Mouse (Mus musculus) CH12.LX (cell line): ENCODE data around the gene Fcor. TPM values are rescaled to one million over a fixed set of nuclear protein-coding genes. Genes with fewer than 3 reads are reported as not detected.

Experiments
- DNase-seq: peaks from one replicate; pipeline ENCODE4 v3.0.0-alpha.2; 2013; ENCODE audit errors: extremely low read depth
- H3K27ac ChIP-seq: 2 replicates; pipeline ENCODE4 v1.5.1; 2012; ENCODE audit warnings: low read depth, mild to moderate bottlenecking, control low read depth, moderate library complexity; ENCODE audit not compliant: insufficient read depth
- H3K27me3 ChIP-seq: replicated peaks from 2 replicates; pipeline ENCODE3; 2012; ENCODE audit warnings: inconsistent platforms
- H3K36me3 ChIP-seq, 2 experiments: replicated peaks in 1 of 2; 2 replicates each; pipeline versions ENCODE3 to v1.6.1; 2012; ENCODE audit warnings: inconsistent platforms in 1 of 2, low read length in 1 of 2, mild to moderate bottlenecking in 1 of 2, mixed read lengths in 1 of 2, moderate library complexity in 1 of 2; ENCODE audit not compliant: control insufficient read depth in 1 of 2, insufficient read depth in 1 of 2
- H3K4me1 ChIP-seq, 2 experiments: 2 replicates each; pipeline ENCODE4 v1.6.1; 2012; ENCODE audit warnings: inconsistent platforms in 1 of 2, moderate library complexity in 1 of 2; ENCODE audit not compliant: insufficient read depth in 2 of 2, control insufficient read depth in 1 of 2
- H3K4me2 ChIP-seq: 2 replicates; pipeline ENCODE4 v1.6.1; 2012; ENCODE audit warnings: low read depth, mild to moderate bottlenecking, control low read depth; ENCODE audit not compliant: poor library complexity, insufficient read depth, severe bottlenecking
- H3K4me3 ChIP-seq, 3 experiments: fragments of 150-350 bp in 1 of 3; sonication (generic) in 1 of 3; replicated peaks in 1 of 3; 2 replicates each; pipeline versions ENCODE3 to v1.5.1; 2011 to 2012; ENCODE audit warnings: low read depth in 2 of 3, low read length in 2 of 3, mild to moderate bottlenecking in 2 of 3, moderate library complexity in 2 of 3, control low read depth in 1 of 3, improper control_type of control experiment in 1 of 3, inconsistent platforms in 1 of 3, mixed read lengths in 1 of 3; ENCODE audit not compliant: poor library complexity in 1 of 3
- H3K79me2 ChIP-seq: replicated peaks from 2 replicates; pipeline ENCODE4 v1.6.1; 2012; ENCODE audit warnings: mild to moderate bottlenecking, moderate library complexity; ENCODE audit not compliant: control insufficient read depth, poor library complexity, insufficient read depth, severe bottlenecking; ENCODE audit errors: extremely low read depth
- H3K9ac ChIP-seq: 2 replicates; pipeline ENCODE4 v1.6.1; 2012; ENCODE audit warnings: low read depth, mild to moderate bottlenecking, control low read depth, moderate library complexity; ENCODE audit not compliant: insufficient read depth
- H3K9me3 ChIP-seq: replicated peaks from 2 replicates; pipeline ENCODE3; 2012; ENCODE audit warnings: low read length, inconsistent platforms, mixed read lengths
- BHLHE40 ChIP-seq: IDR thresholded peaks from 2 replicates; pipeline ENCODE4 v1.6.1; 2011; ENCODE audit warnings: mild to moderate bottlenecking, low read depth, low read length, improper control_type of control experiment
- CHD2 ChIP-seq: IDR thresholded peaks from 2 replicates; pipeline ENCODE4 v1.6.1; 2011; ENCODE audit warnings: low read length, improper control_type of control experiment
- CTCF ChIP-seq, 2 experiments: IDR thresholded peaks in 1 of 2; conservative IDR thresholded peaks in 1 of 2; 2 replicates each; pipeline ENCODE4 v1.5.1; 2011 to 2012; ENCODE audit warnings: low read depth in 2 of 2, low read length in 2 of 2, improper control_type of control experiment in 1 of 2, inconsistent platforms in 1 of 2, mild to moderate bottlenecking in 1 of 2, moderate library complexity in 1 of 2
- ELF1 ChIP-seq: IDR thresholded peaks from 2 replicates; pipeline ENCODE4 v1.6.1; 2014; ENCODE audit warnings: low read depth, mild to moderate bottlenecking, inconsistent platforms, low read length, improper control_type of control experiment
- GABPA ChIP-seq: IDR thresholded peaks from 2 replicates; pipeline ENCODE4 v1.6.1; 2012; ENCODE audit warnings: low read depth, low read length, improper control_type of control experiment, inconsistent platforms; ENCODE audit not compliant: insufficient replicate concordance
- IRF4 ChIP-seq: IDR thresholded peaks from 2 replicates; pipeline ENCODE4 v1.6.1; 2014; ENCODE audit warnings: low read depth, mild to moderate bottlenecking, inconsistent platforms, low read length, improper control_type of control experiment
- KAT2A ChIP-seq: IDR thresholded peaks from 2 replicates; pipeline ENCODE4 v1.6.1; 2012; ENCODE audit warnings: low read length, improper control_type of control experiment, inconsistent platforms; ENCODE audit not compliant: insufficient replicate concordance
- MAX ChIP-seq: IDR thresholded peaks from 2 replicates; pipeline ENCODE4 v1.6.1; 2011; ENCODE audit warnings: low read length, improper control_type of control experiment
- MAZ ChIP-seq: IDR thresholded peaks from 2 replicates; pipeline ENCODE4 v1.6.1; 2012; ENCODE audit warnings: low read depth, mild to moderate bottlenecking, inconsistent platforms, low read length, improper control_type of control experiment, moderate library complexity
- MXI1 ChIP-seq: IDR thresholded peaks from 2 replicates; pipeline ENCODE4 v1.6.1; 2011; ENCODE audit warnings: mild to moderate bottlenecking, low read depth, low read length, improper control_type of control experiment
- PAX5 ChIP-seq: IDR thresholded peaks from 2 replicates; pipeline ENCODE4 v1.6.1; 2012; ENCODE audit warnings: low read length, inconsistent platforms, mixed read lengths
- POLR2A ChIP-seq: IDR thresholded peaks from 2 replicates; pipeline ENCODE4 v1.6.1; 2011; ENCODE audit warnings: low read depth, mild to moderate bottlenecking, improper control_type of control experiment, low read length
- RAD21 ChIP-seq: IDR thresholded peaks from 2 replicates; pipeline ENCODE4 v1.6.1; 2011; ENCODE audit warnings: low read depth, mild to moderate bottlenecking, low read length, improper control_type of control experiment, moderate library complexity
- RCOR1 ChIP-seq: conservative IDR thresholded peaks from 2 replicates; pipeline ENCODE4 v1.6.1; 2012; ENCODE audit warnings: low read depth, mild to moderate bottlenecking, inconsistent platforms, low read length, improper control_type of control experiment
- SMC3 ChIP-seq: IDR thresholded peaks from 2 replicates; pipeline ENCODE4 v1.6.1; 2011; ENCODE audit warnings: low read depth, low read length, improper control_type of control experiment
- TCF12 ChIP-seq: IDR thresholded peaks from 2 replicates; pipeline ENCODE4 v1.6.1; 2014; ENCODE audit warnings: low read depth, mild to moderate bottlenecking, inconsistent platforms, low read length, improper control_type of control experiment
- USF1 ChIP-seq: IDR thresholded peaks from 2 replicates; pipeline ENCODE4 v1.6.1; 2014; ENCODE audit warnings: low read depth, mild to moderate bottlenecking, inconsistent platforms, low read length, improper control_type of control experiment
- USF2 ChIP-seq: conservative IDR thresholded peaks from 2 replicates; pipeline ENCODE4 v1.6.1; 2011; ENCODE audit warnings: low read depth, low read length, improper control_type of control experiment
- ZC3H11A ChIP-seq: IDR thresholded peaks from 2 replicates; pipeline ENCODE4 v1.6.1; 2012; ENCODE audit warnings: low read depth, mild to moderate bottlenecking, inconsistent platforms, low read length, improper control_type of control experiment
- ZKSCAN1 ChIP-seq: IDR thresholded peaks from 2 replicates; pipeline ENCODE4 v1.6.1; 2012; ENCODE audit warnings: low read depth, inconsistent platforms, low read length, improper control_type of control experiment, borderline replicate concordance
- ZMIZ1 ChIP-seq: IDR thresholded peaks from 2 replicates; pipeline ENCODE4 v1.6.1; 2012; ENCODE audit warnings: low read depth, mild to moderate bottlenecking, inconsistent platforms, low read length, improper control_type of control experiment
- dilution Hi-C: fragments of 300-500 bp; cut with MboI; formaldehyde crosslinking; loops from 2 replicates; pipeline ENCODE4 v1.14.3; 2020; ENCODE audit warnings: low sequenced_read_pairs; ENCODE audit not compliant: extremely low pct_unique_long_range_greater_than_20kb, extremely low pct_ligation_motif_present
- in situ Hi-C: fragments of 300-500 bp; cut with MboI; formaldehyde crosslinking; loops from 3 replicates; pipeline ENCODE4 v1.14.3; 2019; ENCODE audit warnings: low sequenced_read_pairs, low pct_ligation_motif_present, low pct_unique_long_range_greater_than_20kb, mixed read lengths
- polyA plus RNA-seq: library from polyadenylated mRNA; unstranded; fragments of >175 nt; gene quantifications from 2 replicates; pipeline ENCODE4 v1.2.1, GENCODE M21; 2012; ENCODE audit warnings: low read depth; ENCODE audit not compliant: insufficient read length
- total RNA-seq, 2 experiments: library from RNA; depleted of rRNA; stranded (reverse); fragments of 300-350 nt in 1 of 2; fragments of >200 nt in 1 of 2; gene quantifications; 2 replicates each; pipeline ENCODE4 v1.2.3; 2012 to 2014

The Fcor gene
- total and polyA plus RNA-seq, 3 experiments, result 0.63 TPM; not detected in 2

- H3K79me2 ChIP-seq, result no peaks in the 10 kb centered on the region
- no peaks in the 10 kb centered on the region for H3K4me1 ChIP-seq
Measured at GRCm38 (mm10) chr8:3718559-3718958, 46.4 kb upstream of the Fcor start.

GRCm38 (mm10) chr8:3717321-3717954 lies 45.3 kb upstream of the Fcor start:
- Histone ChIP-seq H3K36me3 (no peaks in the 10 kb centered on the region), H3K9ac (no peak overlapping the region), H3K27me3 (peaks cover 43% of the 10 kb centered on the region), H3K79me2 (no peaks in the 10 kb centered on the region), H3K9me3 (no peaks in the 10 kb centered on the region), H3K27ac (no peak overlapping the region), H3K4me3 (no peak overlapping the region), H3K4me1 (peaks cover 0 to 2% of the 10 kb centered on the region in 2 experiments; a peak in 1 of 4 replicates), H3K4me2 (no peak overlapping the region)
- in situ Hi-C loops (loop anchor here (10.0 to 25.0 kb wide), 3 partner anchors 237 to 645 kb away; partner anchors contain the start of genes Cd209c and Cd209g), dilution Hi-C loops (no loop called here)
- TF ChIP-seq KAT2A, result no peak
- no peak for TF ChIP-seq BHLHE40
- TF ChIP-seq USF2, result no peak
- no peak for TF ChIP-seq GABPA
- TF ChIP-seq RCOR1, result no peak
- TF ChIP-seq RAD21, result no peak
- TF ChIP-seq ZC3H11A, result no peak
- no peak for TF ChIP-seq CTCF (conservative IDR thresholded peaks at IDR 0.05 in 1 of 2, IDR thresholded peaks at IDR 0.05 in 1 of 2; ENCODE audit: low read depth in 2 of 2, low read length in 2 of 2)
- TF ChIP-seq POLR2A, result no peak
- no peak for TF ChIP-seq CHD2
- no peak for TF ChIP-seq IRF4
- no peak for TF ChIP-seq MAZ
- no peak for TF ChIP-seq PAX5
- TF ChIP-seq TCF12, result no peak
- no peak for TF ChIP-seq ZKSCAN1
- TF ChIP-seq ZMIZ1, result no peak
- TF ChIP-seq MXI1, result no peak
- no peak for TF ChIP-seq ELF1
- TF ChIP-seq MAX, result no peak
- no peak for DNase-seq

More at GRCm38 (mm10) chr8:3718559-3718958, 46.4 kb upstream of the Fcor start:
- Histone ChIP-seq H3K27me3 (peaks cover 43% of the 10 kb centered on the region), H3K4me3 (no peak overlapping the region), H3K4me2 (no peak overlapping the region), H3K9ac (no peak overlapping the region), H3K9me3 (no peaks in the 10 kb centered on the region), H3K36me3 (no peaks in the 10 kb centered on the region), H3K27ac (no peak overlapping the region)
- peak; percentile 70 for DNase-seq
- 0 out of 2 replicates have a peak, but pooled peaks have one; percentile 3 for TF ChIP-seq ZC3H11A
- TF ChIP-seq USF1, result no peak
- TF ChIP-seq SMC3, result peak; percentile 81
- TF ChIP-seq CTCF (conservative IDR thresholded peaks at IDR 0.05 in 1 of 2, IDR thresholded peaks at IDR 0.05 in 1 of 2; ENCODE audit: low read depth in 2 of 2, low read length in 2 of 2), result peak; percentile 95 to 96
- TF ChIP-seq RAD21, result peak; percentile 95
- in situ Hi-C loops (loop anchor here (10.0 to 25.0 kb wide), 3 partner anchors 236 to 644 kb away; partner anchors contain the start of genes Cd209c and Cd209g), dilution Hi-C loops (no loop called here)
